Mouse (Mus musculus) embryonic facial prominence, embryonic 15.5 days (tissue): ENCODE results near the gene Sorcs2. TPM values are rescaled to one million over a fixed set of nuclear protein-coding genes. Genes with fewer than 3 reads are reported as not detected.

Experiments used
- ATAC-seq: fragments of 200-750 bp; cut with Nextera tagmentation; 2 replicates; pipeline ENCODE4 v1.8.0; 2017; ENCODE audit warnings: low read depth, moderate TSS enrichment; ENCODE audit not compliant: insufficient number of reproducible peaks, low FRiP score, low TSS enrichment
- H3K27ac ChIP-seq: fragments of 300-500 bp; sonication (generic); replicated peaks from 2 replicates; pipeline ENCODE4 v1.5.1; 2015; ENCODE audit warnings: mild to moderate bottlenecking, inconsistent platforms
- H3K27me3 ChIP-seq: fragments of 300-500 bp; sonication (generic); 2 replicates; pipeline ENCODE4 v1.6.1; 2015; ENCODE audit warnings: inconsistent platforms
- H3K36me3 ChIP-seq: fragments of 300-500 bp; sonication (generic); 2 replicates; pipeline ENCODE4 v1.6.1; 2015; ENCODE audit warnings: mild to moderate bottlenecking, inconsistent platforms
- H3K4me1 ChIP-seq: fragments of 300-500 bp; sonication (generic); 2 replicates; pipeline ENCODE4 v1.6.1; 2015; ENCODE audit warnings: inconsistent platforms
- H3K4me2 ChIP-seq: fragments of 300-500 bp; sonication (generic); replicated peaks from 2 replicates; pipeline ENCODE4 v1.6.1; 2015; ENCODE audit warnings: mild to moderate bottlenecking, inconsistent platforms
- H3K4me3 ChIP-seq: fragments of 300-500 bp; sonication (generic); replicated peaks from 2 replicates; pipeline ENCODE4 v1.5.1; 2015; ENCODE audit warnings: mild to moderate bottlenecking, inconsistent platforms
- H3K9ac ChIP-seq: fragments of 300-500 bp; sonication (generic); 2 replicates; pipeline ENCODE4 v1.6.1; 2015; ENCODE audit warnings: inconsistent platforms
- H3K9me3 ChIP-seq: fragments of 300-500 bp; sonication (generic); replicated peaks from 2 replicates; pipeline ENCODE4 v1.6.1; 2016; ENCODE audit warnings: inconsistent platforms
- WGBS: fragments of 180-500 bp; shearing (Covaris S2); methylation state at CpG from one replicate; pipeline ENCODE4 v1.1.7; 2015; 5-methylcytosine and 5-hydroxymethylcytosine counted together
- polyA plus RNA-seq: library from polyadenylated mRNA; unstranded; fragments of >200 nt; fragmentation: Nextera tagmentation; extraction: Ambion mirVana; gene quantifications from 2 replicates; pipeline ENCODE4 v1.2.1, GENCODE M21; 2015

The Sorcs2 gene
- polyA plus RNA-seq, 1 experiment from 2014 or later = 25.3 TPM

GRCm38 (mm10) chr5:36192677-36193076, 205.3 kb downstream of the Sorcs2 start:
- Histone ChIP-seq H3K9ac (no peak overlapping the region), H3K27ac (0 out of 2 replicates have a peak overlapping the region, but pooled peaks have one; percentile 2), H3K4me2 (no peak overlapping the region), H3K36me3 (no peaks in the 10 kb centered on the region), H3K9me3 (no peaks in the 10 kb centered on the region), H3K4me1 (peaks cover 17% of the 10 kb centered on the region; the same call in 1 of the 2 replicates), H3K27me3 (no peaks in the 10 kb centered on the region), H3K4me3 (no peak overlapping the region)
- ATAC-seq = no peak
- WGBS = 70% methylated on average over 2 of the region's 2 CpGs

- no peaks in the 10 kb centered on the region for H3K9me3 ChIP-seq
- H3K4me3 ChIP-seq = no peak overlapping the region
- peaks cover 17% of the 10 kb centered on the region; the same call in 1 of the 2 replicates for H3K4me1 ChIP-seq
- H3K27me3 ChIP-seq = no peaks in the 10 kb centered on the region
- no peak for ATAC-seq
- WGBS = 63% methylated on average over 3 of the region's 3 CpGs
- H3K36me3 ChIP-seq = no peaks in the 10 kb centered on the region
- no peak overlapping the region for H3K27ac ChIP-seq
- H3K4me2 ChIP-seq = no peak overlapping the region
- H3K9ac ChIP-seq = no peak overlapping the region
These were observed 206.1 kb downstream of the Sorcs2 start for GRCm38 (mm10) chr5:36191876-36192275.

GRCm38 (mm10) chr5:36191285-36191684, 206.7 kb downstream of the Sorcs2 start:
- Histone ChIP-seq H3K27me3 (no peaks in the 10 kb centered on the region), H3K9me3 (no peaks in the 10 kb centered on the region), H3K27ac (no peak overlapping the region), H3K4me3 (no peak overlapping the region), H3K4me1 (peaks cover 17% of the 10 kb centered on the region; the same call in 1 of the 2 replicates), H3K4me2 (no peak overlapping the region), H3K9ac (no peak overlapping the region), H3K36me3 (no peaks in the 10 kb centered on the region)
- WGBS = 77% methylated on average over 4 of the region's 4 CpGs
- no peak for ATAC-seq

GRCm38 (mm10) chr5:36188310-36188709, 209.6 kb downstream of the Sorcs2 start:
- Histone ChIP-seq H3K27me3 (no peaks in the 10 kb centered on the region), H3K4me3 (no peak overlapping the region), H3K9me3 (no peaks in the 10 kb centered on the region), H3K4me1 (peaks cover 7% of the 10 kb centered on the region; the same call in 1 of the 2 replicates), H3K4me2 (no peak overlapping the region), H3K27ac (no peak overlapping the region), H3K36me3 (no peaks in the 10 kb centered on the region), H3K9ac (no peak overlapping the region)
- ATAC-seq = no peak
- 86% methylated on average over 4 of the region's 4 CpGs for WGBS

GRCm38 (mm10) chr5:36186294-36187053, 211.5 kb downstream of the Sorcs2 start:
- WGBS = 51% methylated on average over 8 of the region's 8 CpGs
- no peaks in the 10 kb centered on the region for H3K9me3 ChIP-seq
- no peak overlapping the region for H3K9ac ChIP-seq
- H3K4me2 ChIP-seq = no peak overlapping the region
- H3K27me3 ChIP-seq = no peaks in the 10 kb centered on the region
- ATAC-seq = no peak
- no peak overlapping the region for H3K4me3 ChIP-seq
- no peak overlapping the region for H3K27ac ChIP-seq
- H3K4me1 ChIP-seq = no peaks in the 10 kb centered on the region
- H3K36me3 ChIP-seq = no peaks in the 10 kb centered on the region

- no peak for ATAC-seq
- no peaks in the 10 kb centered on the region for H3K36me3 ChIP-seq
- H3K27ac ChIP-seq = no peak overlapping the region
- no peak overlapping the region for H3K4me2 ChIP-seq
- no peak overlapping the region for H3K4me3 ChIP-seq
- no peaks in the 10 kb centered on the region for H3K27me3 ChIP-seq
- no peaks in the 10 kb centered on the region for H3K9me3 ChIP-seq
- no peaks in the 10 kb centered on the region for H3K4me1 ChIP-seq
- WGBS = 78% methylated on average over 7 of the region's 7 CpGs
- H3K9ac ChIP-seq = no peak overlapping the region
These were observed 215.6 kb downstream of the Sorcs2 start for GRCm38 (mm10) chr5:36182326-36182725.

GRCm38 (mm10) chr5:36179708-36180107, 218.2 kb downstream of the Sorcs2 start:
- H3K4me3 ChIP-seq = no peak overlapping the region
- H3K27me3 ChIP-seq = no peaks in the 10 kb centered on the region
- no peak for ATAC-seq
- H3K9ac ChIP-seq = no peak overlapping the region
- no peaks in the 10 kb centered on the region for H3K9me3 ChIP-seq
- WGBS = 80% methylated on average over 5 of the region's 5 CpGs
- no peak overlapping the region for H3K4me2 ChIP-seq
- no peak overlapping the region for H3K27ac ChIP-seq
- H3K36me3 ChIP-seq = no peaks in the 10 kb centered on the region
- H3K4me1 ChIP-seq = peaks cover 4% of the 10 kb centered on the region; the same call in 1 of the 2 replicates

GRCm38 (mm10) chr5:36178785-36179184, 219.2 kb downstream of the Sorcs2 start:
- Histone ChIP-seq H3K4me3 (no peak overlapping the region), H3K4me2 (no peak overlapping the region), H3K27ac (no peak overlapping the region), H3K27me3 (no peaks in the 10 kb centered on the region), H3K9ac (no peak overlapping the region), H3K4me1 (peaks cover 5% of the 10 kb centered on the region; the same call in 1 of the 2 replicates), H3K9me3 (no peaks in the 10 kb centered on the region), H3K36me3 (no peaks in the 10 kb centered on the region)
- WGBS = 95% methylated on average over 3 of the region's 3 CpGs
- no peak for ATAC-seq

GRCm38 (mm10) chr5:36178215-36178614, 219.7 kb downstream of the Sorcs2 start:
- ATAC-seq = no peak
- H3K36me3 ChIP-seq = no peaks in the 10 kb centered on the region
- no peak overlapping the region for H3K4me3 ChIP-seq
- H3K4me1 ChIP-seq = peaks cover 5% of the 10 kb centered on the region; the same call in 1 of the 2 replicates
- H3K27me3 ChIP-seq = no peaks in the 10 kb centered on the region; the same call in 1 of the 2 replicates
- 50% methylated on average over 7 of the region's 7 CpGs for WGBS
- H3K4me2 ChIP-seq = no peak overlapping the region
- no peaks in the 10 kb centered on the region for H3K9me3 ChIP-seq
- no peak overlapping the region for H3K9ac ChIP-seq
- no peak overlapping the region for H3K27ac ChIP-seq

- H3K4me3 ChIP-seq = no peak overlapping the region
- 91% methylated on average over 4 of the region's 4 CpGs for WGBS
- H3K4me1 ChIP-seq = peaks cover 5% of the 10 kb centered on the region; the same call in 1 of the 2 replicates
- no peaks in the 10 kb centered on the region; the same call in 1 of the 2 replicates for H3K27me3 ChIP-seq
- no peak overlapping the region for H3K9ac ChIP-seq
- no peak overlapping the region for H3K4me2 ChIP-seq
- ATAC-seq = no peak
- no peaks in the 10 kb centered on the region for H3K9me3 ChIP-seq
- H3K27ac ChIP-seq = no peak overlapping the region
- no peaks in the 10 kb centered on the region for H3K36me3 ChIP-seq
These were observed 221.1 kb downstream of the Sorcs2 start for GRCm38 (mm10) chr5:36176873-36177272.

- no peak for ATAC-seq
- Histone ChIP-seq H3K9me3 (no peaks in the 10 kb centered on the region), H3K27me3 (no peaks in the 10 kb centered on the region; the same call in 1 of the 2 replicates), H3K36me3 (no peaks in the 10 kb centered on the region), H3K4me1 (peaks cover 5% of the 10 kb centered on the region; the same call in 1 of the 2 replicates), H3K27ac (no peak overlapping the region), H3K4me2 (no peak overlapping the region), H3K4me3 (no peak overlapping the region), H3K9ac (no peak overlapping the region)
- 87% methylated on average over 11 of the region's 11 CpGs for WGBS
These were observed 221.5 kb downstream of the Sorcs2 start for GRCm38 (mm10) chr5:36176409-36176808.
